Mouse (Mus musculus): Measurements from ENCODE around the gene Tdgf1. TPM values are rescaled to one million over a fixed set of nuclear protein-coding genes. Genes with fewer than 3 reads are reported as not detected.

Tdgf1 gene
- polyA plus RNA-seq, 1 experiment from 2014 or later = not detected

DNA sequence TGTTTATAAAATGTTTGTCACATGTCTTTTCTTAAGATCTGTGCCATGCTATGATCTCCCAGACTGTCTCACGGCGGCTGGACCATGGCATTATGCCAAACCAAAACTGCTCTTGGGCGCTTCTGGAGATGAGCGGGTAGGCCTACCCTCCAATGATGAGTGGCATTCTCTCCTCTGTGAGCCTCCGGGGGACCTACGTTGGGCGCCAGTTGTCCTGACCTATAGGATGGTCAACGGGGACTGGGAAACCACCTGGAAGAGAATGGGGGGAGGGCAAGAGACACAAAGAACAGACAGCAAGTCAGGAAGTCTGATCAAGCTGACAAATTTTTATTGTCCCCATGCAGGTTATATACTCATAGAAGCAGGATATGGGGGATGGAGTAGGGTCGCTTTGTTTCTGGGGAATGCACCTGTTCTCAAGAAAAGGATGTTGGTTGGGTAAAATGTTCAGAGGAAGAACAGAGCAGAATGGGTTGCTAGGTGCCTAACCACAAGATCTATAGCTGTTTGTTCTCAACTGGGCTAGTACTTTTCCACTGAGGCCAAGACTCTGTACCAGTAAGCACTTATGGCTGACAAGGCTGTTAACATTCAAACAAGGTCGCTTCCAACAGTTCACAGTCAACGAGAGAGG, 38.6 kb downstream of the Tdgf1 start:
- WGBS = 94% methylated on average over 11 of the region's 11 CpGs
- no peak for ATAC-seq

DNA sequence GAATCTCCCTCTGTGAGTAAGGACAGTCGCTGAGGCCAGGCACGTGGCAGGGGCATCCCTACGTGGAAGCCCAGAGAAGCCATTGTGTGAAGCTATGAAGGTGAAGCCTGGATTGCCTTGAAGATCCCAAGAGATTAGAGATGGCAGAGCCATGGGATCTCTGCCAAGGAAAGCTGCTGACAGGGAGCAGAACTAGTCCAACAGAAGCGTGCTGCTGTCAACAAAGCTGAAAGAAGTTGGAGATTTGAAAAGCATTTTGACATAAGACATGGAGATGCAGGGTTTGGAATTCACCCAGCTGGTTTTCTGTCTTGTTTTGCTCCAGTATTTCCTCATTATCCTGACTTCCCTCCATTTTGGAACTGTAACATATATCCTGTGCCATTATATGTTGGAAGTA, 43.7 kb downstream of the Tdgf1 start:
- no peak overlapping the region for H3K4me3 ChIP-seq (replicated peaks; ENCODE audit: low read length)
- 72% methylated on average over 4 of the region's 4 CpGs for WGBS
- no peak overlapping the region for H3K4me2 ChIP-seq (ENCODE audit: low read length)
- no peak for ATAC-seq
- H3K36me3 ChIP-seq (ENCODE audit: control insufficient read depth, insufficient read depth) = no peaks in the 10 kb centered on the region
- H3K27ac ChIP-seq (ENCODE audit: low read length) = no peak overlapping the region
- H3K9me3 ChIP-seq (ENCODE audit: control insufficient read depth, low read length) = no peaks in the 10 kb centered on the region
- no peaks in the 10 kb centered on the region for H3K27me3 ChIP-seq (replicated peaks; ENCODE audit: control insufficient read depth, insufficient read depth, low read length)
- no peak overlapping the region for H3K9ac ChIP-seq (replicated peaks; ENCODE audit: low read depth, low read length)
- H3K4me1 ChIP-seq (replicated peaks; ENCODE audit: control insufficient read depth, insufficient read depth, low read length) = no peaks in the 10 kb centered on the region

More for the DNA sequence above, 38.6 kb downstream of the Tdgf1 start:
- no peak overlapping the region for H3K9ac ChIP-seq (replicated peaks; ENCODE audit: low read depth, low read length)
- H3K36me3 ChIP-seq (ENCODE audit: control insufficient read depth, insufficient read depth) = no peaks in the 10 kb centered on the region
- no peak overlapping the region for H3K4me3 ChIP-seq (replicated peaks; ENCODE audit: low read length)
- no peaks in the 10 kb centered on the region for H3K9me3 ChIP-seq (ENCODE audit: control insufficient read depth, low read length)
- no peak overlapping the region for H3K4me2 ChIP-seq (ENCODE audit: low read length)
- H3K4me1 ChIP-seq (replicated peaks; ENCODE audit: control insufficient read depth, insufficient read depth, low read length) = no peaks in the 10 kb centered on the region
- H3K27ac ChIP-seq (ENCODE audit: low read length) = no peak overlapping the region
- H3K27me3 ChIP-seq (replicated peaks; ENCODE audit: control insufficient read depth, insufficient read depth, low read length) = no peaks in the 10 kb centered on the region

DNA sequence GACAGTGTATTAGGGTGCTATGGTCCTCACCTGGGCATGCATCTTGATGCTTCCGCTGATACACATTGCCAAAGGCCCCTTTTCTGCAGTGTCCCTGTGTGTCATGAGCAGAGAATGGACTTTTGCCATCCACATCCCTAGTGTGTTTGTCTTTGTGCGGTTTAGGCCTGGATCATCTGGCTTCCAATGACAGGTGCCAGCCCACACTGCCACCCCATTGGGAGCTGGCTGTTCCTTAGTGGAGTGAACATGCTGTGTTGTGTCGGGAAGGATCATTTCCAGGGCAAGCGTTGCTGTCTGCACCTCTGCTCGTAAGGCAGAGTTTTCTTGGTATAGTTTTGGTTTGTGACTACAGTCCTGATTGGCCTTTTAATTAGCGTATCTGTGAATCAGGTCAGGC, 44.8 kb downstream of the Tdgf1 start:
- Histone ChIP-seq H3K9ac (replicated peaks; ENCODE audit: low read depth, low read length) (no peak overlapping the region), H3K27ac (ENCODE audit: low read length) (no peak overlapping the region), H3K4me2 (ENCODE audit: low read length) (no peak overlapping the region), H3K4me3 (replicated peaks; ENCODE audit: low read length) (no peak overlapping the region), H3K36me3 (ENCODE audit: control insufficient read depth, insufficient read depth) (no peaks in the 10 kb centered on the region), H3K27me3 (replicated peaks; ENCODE audit: control insufficient read depth, insufficient read depth, low read length) (no peaks in the 10 kb centered on the region), H3K4me1 (replicated peaks; ENCODE audit: control insufficient read depth, insufficient read depth, low read length) (peaks cover 4% of the 10 kb centered on the region), H3K9me3 (ENCODE audit: control insufficient read depth, low read length) (no peaks in the 10 kb centered on the region)
- WGBS = 76% methylated on average over 6 of the region's 6 CpGs
- no peak for ATAC-seq

DNA sequence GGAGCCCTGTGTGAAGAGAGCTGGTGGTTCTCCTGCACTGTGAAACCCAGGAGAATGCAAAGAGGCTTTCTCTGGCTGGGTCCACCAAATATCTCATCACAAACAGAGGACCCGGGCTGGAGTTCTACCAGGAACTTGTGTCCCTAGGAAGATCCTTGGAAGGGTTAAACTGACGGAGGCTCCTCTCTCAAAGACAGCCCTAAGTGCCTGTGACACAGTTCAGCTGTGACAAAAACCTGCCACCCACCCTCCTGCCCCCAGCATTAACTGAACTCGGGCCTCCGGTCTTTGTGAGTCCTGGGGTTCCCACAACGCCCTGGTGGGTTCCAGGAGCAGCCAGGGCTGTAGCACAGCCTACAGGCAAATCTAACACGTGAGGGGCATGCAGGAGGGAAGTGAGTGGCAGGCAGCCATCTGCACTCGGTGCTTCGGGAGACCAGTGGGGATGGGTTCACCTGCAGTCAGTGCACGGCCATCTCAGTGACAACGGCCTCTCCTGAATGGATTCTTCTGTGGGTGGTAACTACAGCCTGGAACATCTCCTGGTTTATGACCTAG, 46.4 kb downstream of the Tdgf1 start:
- Histone ChIP-seq H3K9ac (replicated peaks; ENCODE audit: low read depth, low read length) (no peak overlapping the region), H3K4me2 (ENCODE audit: low read length) (no peak overlapping the region), H3K4me1 (replicated peaks; ENCODE audit: control insufficient read depth, insufficient read depth, low read length) (peaks cover 5% of the 10 kb centered on the region), H3K27me3 (replicated peaks; ENCODE audit: control insufficient read depth, insufficient read depth, low read length) (no peaks in the 10 kb centered on the region), H3K27ac (ENCODE audit: low read length) (no peak overlapping the region), H3K9me3 (ENCODE audit: control insufficient read depth, low read length) (no peaks in the 10 kb centered on the region), H3K4me3 (replicated peaks; ENCODE audit: low read length) (no peak overlapping the region), H3K36me3 (ENCODE audit: control insufficient read depth, insufficient read depth) (no peaks in the 10 kb centered on the region)
- WGBS = 55% methylated on average over 10 of the region's 10 CpGs
- ATAC-seq = no peak

DNA sequence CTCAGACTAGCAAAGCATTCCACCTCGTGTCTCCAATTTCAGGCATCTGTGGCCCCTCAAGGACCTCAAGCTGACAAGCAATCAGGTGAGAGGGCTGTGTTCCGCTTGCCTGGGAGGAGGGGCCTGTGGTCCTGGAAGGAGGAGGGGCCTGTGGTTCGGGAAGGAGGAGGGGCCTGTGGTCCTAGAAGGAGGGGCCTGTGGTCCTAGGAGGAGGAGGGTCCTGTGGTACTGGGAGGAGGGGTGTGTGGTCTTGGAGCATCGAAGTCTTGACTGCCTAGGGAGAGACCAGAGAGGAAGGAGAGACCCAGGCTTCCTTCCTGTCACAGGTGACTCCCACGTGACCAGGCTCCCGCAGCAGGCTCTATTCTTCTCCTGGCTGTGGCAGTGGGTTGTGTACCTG, 49.4 kb downstream of the Tdgf1 start:
- H3K4me3 ChIP-seq (replicated peaks; ENCODE audit: low read length) = no peak overlapping the region
- H3K9me3 ChIP-seq (ENCODE audit: control insufficient read depth, low read length) = no peaks in the 10 kb centered on the region
- WGBS = 5% methylated on average over 6 of the region's 6 CpGs
- H3K4me2 ChIP-seq (ENCODE audit: low read length) = peak overlapping the region; percentile 34
- H3K4me1 ChIP-seq (replicated peaks; ENCODE audit: control insufficient read depth, insufficient read depth, low read length) = peaks cover 5% of the 10 kb centered on the region
- H3K36me3 ChIP-seq (ENCODE audit: control insufficient read depth, insufficient read depth) = no peaks in the 10 kb centered on the region
- no peak overlapping the region for H3K27ac ChIP-seq (ENCODE audit: low read length)
- H3K27me3 ChIP-seq (replicated peaks; ENCODE audit: control insufficient read depth, insufficient read depth, low read length) = no peaks in the 10 kb centered on the region
- ATAC-seq = peak; percentile 40; the same call in 1 of the 2 replicates
- no peak overlapping the region for H3K9ac ChIP-seq (replicated peaks; ENCODE audit: low read depth, low read length)

DNA sequence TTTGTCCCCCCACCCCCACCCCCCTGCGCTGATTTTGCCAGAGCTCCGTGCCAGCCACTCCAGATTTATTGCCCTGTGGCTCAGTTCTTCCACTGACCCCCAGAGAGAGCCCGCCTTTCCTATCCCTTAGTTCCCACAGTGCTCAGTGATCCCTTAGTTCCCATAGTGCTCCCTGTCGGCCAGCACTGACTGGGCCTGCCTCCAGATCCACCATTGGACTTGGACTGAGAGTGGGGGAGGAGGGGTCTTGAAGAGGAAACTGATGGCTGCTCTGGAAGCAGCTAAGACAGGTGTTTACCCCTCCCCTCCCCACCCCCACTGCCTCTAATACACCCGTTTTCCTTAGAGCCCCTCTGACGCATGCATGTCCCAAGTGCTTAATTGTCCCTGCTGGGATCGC, 50.0 kb downstream of the Tdgf1 start:
- H3K27me3 ChIP-seq (replicated peaks; ENCODE audit: control insufficient read depth, insufficient read depth, low read length) = no peaks in the 10 kb centered on the region
- no peaks in the 10 kb centered on the region for H3K9me3 ChIP-seq (ENCODE audit: control insufficient read depth, low read length)
- WGBS = 14% methylated on average over 7 of the region's 7 CpGs
- peak; percentile 18; the same call in 1 of the 2 replicates for ATAC-seq
- H3K27ac ChIP-seq (ENCODE audit: low read length) = no peak overlapping the region
- H3K9ac ChIP-seq (replicated peaks; ENCODE audit: low read depth, low read length) = no peak overlapping the region
- H3K4me3 ChIP-seq (replicated peaks; ENCODE audit: low read length) = no peak overlapping the region
- H3K4me1 ChIP-seq (replicated peaks; ENCODE audit: control insufficient read depth, insufficient read depth, low read length) = peaks cover 5% of the 10 kb centered on the region
- peak overlapping the region; percentile 34 for H3K4me2 ChIP-seq (ENCODE audit: low read length)
- H3K36me3 ChIP-seq (ENCODE audit: control insufficient read depth, insufficient read depth) = no peaks in the 10 kb centered on the region

DNA sequence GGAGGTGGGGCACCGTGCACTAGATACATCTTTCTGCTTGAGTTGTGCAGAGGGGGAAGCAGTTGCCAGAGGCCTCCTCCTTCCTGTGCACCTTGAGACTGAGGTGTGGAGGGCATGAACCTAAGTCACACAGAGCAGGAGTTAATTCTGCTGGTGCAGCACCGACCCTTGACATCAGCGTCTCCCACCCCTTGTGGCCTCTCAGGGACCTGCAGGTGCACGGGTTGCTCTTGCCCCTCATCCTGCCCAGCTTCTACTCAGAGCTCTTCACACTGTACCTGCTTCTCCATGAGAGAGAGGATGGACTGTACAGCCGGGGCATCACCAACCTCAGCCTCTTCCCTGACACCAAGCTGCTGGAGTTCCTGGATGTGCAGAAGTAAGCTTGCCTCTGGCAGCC, 50.5 kb downstream of the Tdgf1 start:
- WGBS = 59% methylated on average over 5 of the region's 5 CpGs
- H3K4me2 ChIP-seq (ENCODE audit: low read length) = no peak overlapping the region
- H3K4me1 ChIP-seq (replicated peaks; ENCODE audit: control insufficient read depth, insufficient read depth, low read length) = peaks cover 5% of the 10 kb centered on the region
- no peak overlapping the region for H3K27ac ChIP-seq (ENCODE audit: low read length)
- ATAC-seq = no peak
- no peak overlapping the region for H3K9ac ChIP-seq (replicated peaks; ENCODE audit: low read depth, low read length)
- no peaks in the 10 kb centered on the region for H3K27me3 ChIP-seq (replicated peaks; ENCODE audit: control insufficient read depth, insufficient read depth, low read length)
- no peaks in the 10 kb centered on the region for H3K9me3 ChIP-seq (ENCODE audit: control insufficient read depth, low read length)
- no peak overlapping the region for H3K4me3 ChIP-seq (replicated peaks; ENCODE audit: low read length)
- H3K36me3 ChIP-seq (ENCODE audit: control insufficient read depth, insufficient read depth) = no peaks in the 10 kb centered on the region

DNA sequence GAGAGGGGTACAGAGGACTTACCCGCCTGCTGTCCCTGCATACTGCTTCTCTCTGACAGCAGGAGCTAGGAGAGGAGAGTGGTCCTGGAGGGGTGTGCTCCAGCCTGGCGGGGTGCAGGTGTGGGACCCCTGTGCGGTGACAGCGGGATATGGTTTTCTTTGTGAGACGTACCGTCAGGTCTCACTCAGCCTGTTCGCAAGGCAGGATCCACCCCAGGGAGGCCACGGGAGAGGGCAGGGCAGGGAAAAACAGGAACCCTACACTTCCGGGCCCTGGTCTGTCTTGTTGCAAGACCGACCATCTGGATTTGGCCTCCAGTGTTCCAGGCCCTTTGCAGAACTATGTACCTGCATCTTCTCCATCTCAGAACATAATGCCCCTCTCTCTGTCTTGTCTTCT, 52.5 kb downstream of the Tdgf1 start:
- H3K4me3 ChIP-seq (replicated peaks; ENCODE audit: low read length) = no peak overlapping the region
- H3K9me3 ChIP-seq (ENCODE audit: control insufficient read depth, low read length) = no peaks in the 10 kb centered on the region
- H3K36me3 ChIP-seq (ENCODE audit: control insufficient read depth, insufficient read depth) = no peaks in the 10 kb centered on the region
- H3K4me1 ChIP-seq (replicated peaks; ENCODE audit: control insufficient read depth, insufficient read depth, low read length) = peaks cover 5% of the 10 kb centered on the region
- no peak overlapping the region for H3K9ac ChIP-seq (replicated peaks; ENCODE audit: low read depth, low read length)
- no peak overlapping the region for H3K27ac ChIP-seq (ENCODE audit: low read length)
- H3K4me2 ChIP-seq (ENCODE audit: low read length) = no peak overlapping the region
- no peaks in the 10 kb centered on the region for H3K27me3 ChIP-seq (replicated peaks; ENCODE audit: control insufficient read depth, insufficient read depth, low read length)
- ATAC-seq = no peak
- WGBS = 66% methylated on average over 10 of the region's 10 CpGs

DNA sequence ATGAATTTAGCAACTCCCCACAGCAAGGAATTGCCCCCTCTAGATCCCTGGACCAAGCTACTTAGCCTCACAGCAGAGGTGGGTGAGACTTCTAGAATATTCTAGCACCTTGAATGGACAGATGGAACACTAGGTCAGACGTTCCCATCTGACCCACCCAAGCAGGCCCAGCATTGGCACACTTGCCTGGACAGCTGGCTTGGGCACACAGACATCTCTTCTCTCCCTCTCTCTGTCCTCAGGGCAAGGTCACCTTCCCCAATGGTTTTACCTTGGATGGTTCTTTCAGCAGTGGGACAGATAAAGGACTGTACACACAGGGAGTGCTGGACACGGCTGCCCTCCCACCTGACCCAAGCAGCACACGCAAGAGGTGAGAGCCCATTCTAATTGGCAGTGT, 53.4 kb downstream of the Tdgf1 start:
- no peak overlapping the region for H3K4me3 ChIP-seq (replicated peaks; ENCODE audit: low read length)
- 87% methylated on average over 3 of the region's 3 CpGs for WGBS
- no peaks in the 10 kb centered on the region for H3K9me3 ChIP-seq (ENCODE audit: control insufficient read depth, low read length)
- H3K36me3 ChIP-seq (ENCODE audit: control insufficient read depth, insufficient read depth) = no peaks in the 10 kb centered on the region
- ATAC-seq = no peak
- no peak overlapping the region for H3K27ac ChIP-seq (ENCODE audit: low read length)
- H3K4me2 ChIP-seq (ENCODE audit: low read length) = no peak overlapping the region
- no peak overlapping the region for H3K9ac ChIP-seq (replicated peaks; ENCODE audit: low read depth, low read length)
- H3K4me1 ChIP-seq (replicated peaks; ENCODE audit: control insufficient read depth, insufficient read depth, low read length) = peaks cover 5% of the 10 kb centered on the region
- no peaks in the 10 kb centered on the region for H3K27me3 ChIP-seq (replicated peaks; ENCODE audit: control insufficient read depth, insufficient read depth, low read length)

All from forebrain, embryonic 16.5 days (tissue).